Mouse (Mus musculus): ENCODE measurements around the gene Mnx1.
"Not testable (repeated sequence)": the region's sequence is repeated elsewhere in the genome, so short reads cannot be mapped to it uniquely, and the experiment has no call there.

Gene Mnx1

DNA sequence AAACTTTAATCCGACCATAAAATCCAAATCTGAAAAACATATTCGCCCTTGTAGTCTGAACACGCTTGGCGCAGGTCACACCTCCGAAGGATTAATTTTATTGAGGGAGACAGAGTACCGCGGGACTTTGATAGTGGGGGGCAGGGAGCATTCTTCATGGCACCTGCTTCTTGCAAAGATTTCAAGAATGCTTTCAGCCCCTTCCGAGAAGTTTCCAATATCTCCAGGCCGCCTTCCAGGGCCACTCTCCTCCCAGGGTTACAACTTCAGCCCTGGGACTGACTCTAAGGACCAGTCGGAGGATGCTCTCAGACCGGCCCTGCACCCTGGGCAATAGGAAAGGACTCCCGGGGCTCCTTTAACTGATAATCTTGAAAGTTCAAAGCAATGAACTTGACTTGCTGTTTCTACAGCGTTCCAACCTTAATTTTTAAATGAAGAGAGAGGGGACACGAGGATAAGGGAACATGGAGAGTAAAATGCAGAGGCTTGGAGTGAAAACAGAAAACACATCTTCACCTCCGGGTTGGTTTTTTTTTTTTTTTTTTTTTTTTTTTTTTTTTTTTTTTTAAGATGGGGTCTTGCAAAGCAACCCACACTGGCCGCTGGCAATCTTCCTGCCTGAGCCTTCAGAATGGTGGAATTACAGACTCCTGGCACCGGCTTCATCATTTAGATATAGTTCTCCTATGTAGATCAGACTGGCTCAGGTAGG, 9.8 kb downstream of the Mnx1 start:
- no peak for DNase-seq (ENCODE audit: low spot score)

DNA sequence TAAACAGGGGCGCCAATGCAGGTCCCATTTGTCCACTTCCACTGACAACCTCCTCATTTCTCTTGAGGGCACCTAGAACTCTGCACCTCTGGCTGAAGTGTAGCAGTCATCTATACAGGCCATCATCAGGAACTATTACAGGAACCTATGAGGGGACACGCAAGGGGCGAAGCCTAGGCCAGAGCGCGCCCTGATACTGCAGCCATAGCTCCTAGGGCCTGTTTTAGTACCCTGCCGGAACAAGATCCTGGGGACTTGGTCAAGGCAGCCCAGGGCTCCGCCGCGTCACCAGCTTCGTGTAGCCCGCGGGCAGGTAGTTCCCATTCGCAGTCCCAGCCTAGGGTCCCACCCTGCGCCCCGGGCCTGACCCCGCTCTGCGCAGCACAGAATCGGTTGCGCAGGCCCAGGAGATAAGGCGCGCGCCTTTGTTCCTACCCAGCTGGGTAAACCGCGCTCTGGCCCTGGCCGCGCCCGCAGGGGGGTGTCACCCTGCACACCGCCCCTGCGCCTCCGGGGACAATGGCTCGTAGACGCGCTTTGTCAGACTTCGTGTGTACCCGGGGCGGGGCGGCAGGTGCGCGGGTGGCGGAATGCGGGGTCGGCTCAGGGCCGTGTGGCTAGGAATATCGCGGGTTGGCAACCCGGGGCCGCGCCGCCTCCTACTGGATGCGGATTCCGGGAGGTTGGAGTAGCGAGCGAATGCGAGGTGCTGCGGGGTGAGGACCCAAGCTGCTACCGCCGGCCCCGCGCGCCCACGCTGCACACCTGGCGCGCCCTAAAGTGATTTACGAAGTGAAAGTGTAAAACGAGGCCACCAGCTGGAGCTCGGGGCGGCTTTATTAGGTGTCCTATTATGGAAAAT, 10.6 kb downstream of the Mnx1 start:
- DNase-seq (ENCODE audit: low spot score), result no peak

DNA sequence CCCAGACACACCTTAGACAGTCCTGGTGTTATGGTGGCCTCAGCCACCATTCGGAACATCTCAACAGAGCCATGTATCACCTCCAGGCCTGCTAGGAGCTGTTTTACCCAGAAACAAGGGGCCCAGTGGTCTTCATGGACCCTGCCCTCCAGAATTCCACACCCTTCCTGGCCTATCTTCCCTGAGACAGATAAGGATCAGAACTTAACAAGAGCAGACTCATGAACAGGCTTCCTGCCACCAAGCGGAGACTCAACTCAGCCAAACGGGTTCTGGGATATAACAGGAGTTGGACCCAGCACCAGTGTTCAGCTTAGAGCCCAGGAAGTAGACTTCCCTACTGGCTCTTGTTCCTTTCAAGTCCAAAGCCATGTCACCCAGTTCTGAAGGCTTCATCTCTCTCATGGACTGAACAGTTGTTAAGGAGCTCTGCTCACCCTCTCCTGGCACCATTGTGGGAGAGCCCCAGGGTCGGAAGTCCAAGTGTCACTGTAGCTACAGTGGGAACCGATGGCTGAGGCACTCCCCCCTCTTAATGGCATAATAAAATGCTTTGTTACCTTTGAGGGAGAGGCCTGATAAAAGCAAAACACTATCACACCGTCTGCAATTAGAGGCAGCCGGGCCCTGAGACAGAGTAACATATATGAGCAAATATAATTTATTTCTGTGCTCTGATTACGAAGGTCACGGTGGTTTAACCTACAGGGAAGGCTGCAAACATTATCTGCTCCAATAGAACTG, 15.2 kb downstream of the Mnx1 start:
- no peak for DNase-seq (ENCODE audit: low spot score)

DNA sequence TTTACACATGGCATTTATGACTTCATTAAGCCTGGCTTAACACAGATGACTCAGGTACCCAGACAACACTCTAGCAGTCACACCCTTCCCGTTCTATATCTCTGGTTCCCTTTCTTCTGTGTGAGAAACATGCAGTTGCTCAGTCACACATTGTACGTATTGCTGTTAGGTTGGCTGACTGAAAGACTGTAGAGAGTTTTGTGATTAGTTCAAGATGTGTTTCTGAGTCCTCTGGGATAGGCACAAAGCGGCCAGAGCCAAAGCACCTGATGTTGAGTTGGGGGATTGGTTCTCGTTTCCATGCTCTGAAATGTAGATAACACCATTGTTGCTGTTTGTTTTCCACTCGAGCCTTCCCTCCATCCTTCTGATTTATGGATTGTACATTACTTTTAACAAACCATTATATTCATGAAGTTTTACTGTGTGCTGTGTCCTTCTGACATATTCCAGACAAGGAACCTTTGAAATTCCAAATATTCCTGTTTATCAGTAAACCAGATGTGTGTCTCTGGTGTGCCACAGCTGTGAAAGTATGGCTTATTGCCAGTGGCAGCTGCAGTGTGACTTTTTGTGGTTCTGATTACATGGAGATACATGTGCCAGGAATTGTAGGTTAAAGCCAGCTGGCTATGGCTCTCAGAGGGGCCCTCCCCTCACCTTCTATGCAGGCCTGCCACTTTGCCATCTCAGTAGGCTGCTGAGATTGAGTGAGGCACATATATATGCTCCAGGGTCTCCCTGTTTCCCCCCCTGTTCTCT, 21.2 kb downstream of the Mnx1 start:
- DNase-seq (ENCODE audit: low spot score), result no peak

DNA sequence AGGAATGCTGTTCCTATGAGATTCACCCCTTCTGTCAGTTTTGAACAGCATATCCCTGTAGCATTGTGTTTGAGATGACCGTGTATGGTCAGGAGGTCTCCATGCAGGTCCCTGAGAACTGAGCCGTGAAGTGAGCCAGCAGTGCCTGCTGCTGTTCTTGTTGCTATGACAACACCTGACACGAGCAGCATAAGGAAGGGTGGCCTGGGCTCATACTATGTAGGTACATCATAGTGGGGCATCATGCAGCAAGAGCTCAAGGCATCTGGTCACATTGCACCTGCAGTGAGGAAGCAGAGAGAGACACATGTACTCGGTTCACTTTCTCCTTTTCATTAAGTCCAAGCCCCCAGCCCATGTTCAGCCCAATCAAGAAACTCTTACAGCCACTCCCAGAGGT, 25.9 kb downstream of the Mnx1 start:
- no peak for DNase-seq (ENCODE audit: low spot score)

DNA sequence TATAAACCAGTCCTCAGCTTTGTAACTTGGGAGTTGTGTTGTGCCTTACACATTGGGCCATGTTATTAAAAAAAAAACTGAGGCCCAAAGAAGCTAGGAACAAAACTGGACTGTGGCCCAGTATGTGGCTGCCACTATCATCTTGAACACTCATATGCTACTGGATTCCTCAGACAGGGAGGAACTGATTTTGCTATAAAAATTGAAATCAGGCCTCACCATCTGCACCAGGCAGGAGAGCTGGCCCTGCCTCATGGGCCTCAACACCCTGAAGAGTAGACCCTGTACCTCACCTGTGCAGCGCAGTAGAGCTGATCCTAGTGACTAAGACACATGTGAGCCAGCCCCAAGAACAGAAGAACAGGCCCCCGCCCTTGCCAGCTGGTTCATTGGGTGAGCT, 33.0 kb downstream of the Mnx1 start:
- no peak for DNase-seq (ENCODE audit: low spot score)

DNA sequence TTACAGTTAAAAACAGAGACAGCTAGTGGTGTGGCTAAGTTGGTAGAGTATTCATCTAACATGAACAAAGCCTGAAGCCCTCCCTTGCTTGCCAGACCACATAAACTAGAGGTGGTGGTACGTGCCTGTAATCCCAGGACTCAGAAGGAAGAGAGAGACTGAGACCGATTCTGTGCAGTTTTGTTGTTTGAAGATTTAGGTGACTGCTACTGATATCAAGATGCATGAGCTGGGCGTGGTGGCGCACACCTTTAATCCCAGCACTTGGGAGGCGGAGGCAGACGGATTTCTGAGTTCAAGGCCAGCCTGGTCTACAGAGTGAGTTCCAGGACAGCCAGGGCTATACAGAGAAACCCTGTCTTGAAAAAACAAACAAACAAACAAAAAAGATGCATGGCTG, 41.5 kb downstream of the Mnx1 start:
- DNase-seq (ENCODE audit: low spot score), result not testable (repeated sequence)

DNA sequence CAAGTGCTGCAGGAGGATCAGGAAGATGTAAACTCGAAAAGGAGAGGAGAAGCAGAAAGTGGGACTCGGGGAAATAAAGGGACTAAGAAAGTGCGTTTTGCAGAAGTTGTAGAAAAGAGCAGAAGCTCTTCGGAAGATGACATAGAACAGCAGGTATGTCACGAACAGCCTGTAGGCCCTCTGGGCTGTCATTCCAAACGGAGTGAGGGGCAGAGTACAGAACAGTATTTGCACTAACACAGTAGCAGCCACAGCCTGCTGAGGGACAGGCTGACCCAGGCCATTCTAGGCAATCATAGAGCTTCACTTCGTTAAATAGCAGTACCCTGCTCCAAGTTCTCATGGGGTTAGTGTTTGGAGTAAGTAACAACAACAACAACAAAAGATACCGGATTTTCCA, 42.8 kb downstream of the Mnx1 start:
- no peak for DNase-seq (ENCODE audit: low spot score)

DNA sequence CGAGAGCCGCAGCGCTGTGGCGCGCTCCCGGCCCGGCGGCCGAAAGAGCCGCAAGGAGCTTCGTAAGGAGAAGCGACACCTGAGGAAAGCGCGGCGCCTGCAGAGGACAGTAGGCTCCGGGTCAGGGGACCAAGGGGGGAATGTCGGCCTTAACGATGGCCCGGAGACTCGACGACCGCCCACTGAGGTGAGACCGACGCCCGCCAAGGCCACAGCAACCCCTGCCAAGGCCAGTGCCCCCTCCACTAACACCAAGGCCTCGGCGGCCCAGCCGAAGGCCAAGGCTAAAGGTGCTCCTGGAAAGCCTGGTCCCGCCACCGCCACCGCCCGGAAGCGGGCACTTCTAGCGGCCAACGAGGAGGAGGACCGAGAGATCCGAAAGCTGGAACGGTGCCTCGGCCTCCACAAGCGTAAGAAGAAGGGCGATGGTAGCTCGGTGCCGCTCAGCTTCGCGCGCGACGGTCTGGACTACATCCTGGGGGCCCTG, 43.4 kb downstream of the Mnx1 start:
- DNase-seq (ENCODE audit: low spot score), result no peak

DNA sequence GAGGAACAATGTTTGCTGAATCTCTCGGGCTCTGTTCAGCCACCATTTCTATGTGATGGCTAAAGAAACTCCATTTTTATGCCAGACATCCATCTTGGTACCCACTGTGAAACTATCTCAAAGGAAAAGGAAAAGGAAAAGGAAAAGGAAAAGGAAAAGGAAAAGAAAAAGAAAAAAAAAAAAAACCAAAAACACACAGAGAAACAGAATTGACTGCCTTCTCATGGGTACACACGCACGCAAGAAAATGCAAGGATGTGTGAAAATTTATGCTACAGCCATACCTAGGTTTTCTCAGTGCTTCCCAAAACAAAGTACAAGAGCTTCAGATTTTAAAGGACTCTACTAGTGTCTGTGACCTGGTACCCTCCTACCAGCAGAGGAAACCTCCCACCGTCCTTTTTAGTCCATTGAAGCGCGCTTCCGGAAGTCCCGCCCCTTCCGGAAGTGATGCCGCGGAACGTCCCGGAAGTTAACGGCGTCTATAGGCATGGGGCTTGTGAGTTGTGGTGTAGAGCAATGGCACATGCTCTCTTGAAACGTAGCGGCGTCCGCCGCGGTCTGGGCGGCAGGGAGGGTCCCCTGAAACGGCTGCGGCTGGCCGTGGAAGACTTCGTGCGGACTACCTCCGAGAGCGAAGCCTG, 43.9 kb downstream of the Mnx1 start, which contains the start of gene Nom1:
Gene Nom1 (plus strand): TSS at position 437 of the 644 bp plus-strand sequence.
- DNase-seq (ENCODE audit: low spot score), result peak; percentile 80

DNA sequence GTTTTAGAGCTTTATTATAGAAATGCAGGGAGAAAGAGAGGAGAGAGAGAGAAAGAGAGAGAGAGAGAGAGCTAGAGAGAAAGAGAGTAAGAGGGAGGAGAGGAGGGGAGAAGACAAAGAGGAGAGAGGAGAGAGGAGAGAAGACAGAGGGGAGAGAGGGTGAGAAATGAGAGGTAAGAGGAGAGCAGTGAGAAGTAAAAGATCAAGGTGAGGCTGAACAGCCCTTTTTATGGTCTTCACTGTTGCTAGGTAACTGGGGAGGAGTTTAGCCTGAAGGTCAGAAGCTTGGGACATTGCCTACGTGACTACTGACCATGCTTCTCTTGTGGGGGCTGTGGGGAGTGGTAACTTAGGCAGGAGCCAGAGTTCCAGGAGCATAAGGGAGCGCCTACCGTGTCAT, 54.9 kb downstream of the Mnx1 start:
- DNase-seq (ENCODE audit: low spot score), result not testable (repeated sequence)

All from layer of hippocampus, adult 9-10 months (tissue).